Mouse (Mus musculus) heart, adult 11 months (tissue): Measurements from ENCODE around the gene Fis1.
A peak's percentile ranks its signal among the peaks of the same experiment; 100 is the strongest.
"Not testable (repeated sequence)": the region's sequence is repeated elsewhere in the genome, so short reads cannot be mapped to it uniquely, and the experiment has no call there.

ENCODE experiments used
- DNase-seq: peaks from one replicate; pipeline ENCODE4 v3.0.0; 2022

The Fis1 gene

GRCm38 (mm10) chr5:136940845-136941560 is 12.1 kb upstream of the Fis1 start:
- no peak for DNase-seq

GRCm38 (mm10) chr5:136942781-136943180 is 10.3 kb upstream of the Fis1 start:
- DNase-seq = no peak

DNA sequence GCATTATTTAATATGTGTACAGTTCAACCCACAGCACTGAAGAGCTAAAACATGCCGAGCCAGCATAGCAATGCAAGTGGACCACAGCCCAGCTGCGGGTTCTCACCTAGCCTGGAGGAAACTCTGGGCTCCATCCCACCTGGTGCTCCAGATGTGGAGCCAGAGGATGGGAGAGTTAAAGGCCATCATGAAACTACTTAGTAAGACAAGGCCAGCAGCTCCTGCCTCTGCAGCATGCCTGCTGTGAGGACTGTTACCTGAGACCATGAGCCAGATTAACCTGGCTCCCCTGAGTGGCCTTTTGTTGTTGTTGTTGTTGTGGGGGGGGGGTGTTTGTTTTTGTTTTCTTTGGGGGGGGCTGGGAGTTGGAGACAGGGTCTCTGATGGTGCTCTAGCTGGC is 9.7 kb upstream of the Fis1 start:
- DNase-seq = no peak

DNA sequence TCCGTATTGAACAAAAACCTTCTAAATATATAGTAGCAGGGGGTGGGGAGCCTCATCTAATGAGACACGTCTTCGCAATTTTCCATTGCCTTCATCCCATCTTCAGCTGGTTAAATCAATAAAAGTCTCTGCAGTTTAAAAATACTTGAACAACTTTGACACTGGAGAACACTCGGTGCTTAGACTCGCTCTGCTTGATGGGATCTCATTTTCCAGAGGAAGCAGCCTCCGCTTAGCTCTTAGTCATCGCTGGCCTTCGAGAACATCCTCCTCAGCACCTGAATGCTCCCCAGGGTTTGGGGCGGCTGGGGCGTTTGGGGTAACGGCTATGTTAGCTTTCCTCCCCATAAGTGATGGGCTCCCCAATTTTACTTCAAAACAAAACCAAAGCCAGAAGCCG is 8.0 kb upstream of the Fis1 start:
- DNase-seq = no peak

DNA sequence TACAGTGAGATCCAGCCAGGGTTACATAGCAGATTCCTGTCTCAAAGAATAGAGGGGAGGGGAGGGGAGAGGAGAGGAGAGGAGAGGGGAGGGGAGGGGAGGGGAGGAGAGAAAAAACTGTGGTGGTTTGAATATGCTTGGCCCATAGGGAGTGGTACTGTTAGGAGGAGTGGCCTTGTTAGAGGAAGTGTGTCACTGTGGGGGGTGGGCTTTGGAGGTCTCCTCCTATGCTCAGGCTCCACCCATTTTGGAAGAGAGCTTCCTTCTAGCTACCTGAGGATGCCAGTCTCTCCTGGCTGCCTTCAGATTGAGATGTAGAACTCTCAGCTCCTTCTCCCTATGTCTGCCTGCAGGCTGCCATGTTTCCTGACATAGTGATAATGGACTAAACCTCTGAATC is 5.2 kb upstream of the Fis1 start:
- no peak for DNase-seq

- DNase-seq = not testable (repeated sequence)
Measured at GRCm38 (mm10) chr5:136949551-136950336, 3.3 kb upstream of the Fis1 start.

- no peak for DNase-seq
Measured at GRCm38 (mm10) chr5:136950521-136950920, 2.6 kb upstream of the Fis1 start.

- DNase-seq = no peak
Measured at GRCm38 (mm10) chr5:136952153-136952552, 922 bp upstream of the Fis1 start.

- DNase-seq = peak; percentile 97
Measured at GRCm38 (mm10) chr5:136953440-136953951, 421 bp downstream of the Fis1 start.

GRCm38 (mm10) chr5:136955622-136956021 is 2.5 kb downstream of the Fis1 start:
- no peak for DNase-seq

DNA sequence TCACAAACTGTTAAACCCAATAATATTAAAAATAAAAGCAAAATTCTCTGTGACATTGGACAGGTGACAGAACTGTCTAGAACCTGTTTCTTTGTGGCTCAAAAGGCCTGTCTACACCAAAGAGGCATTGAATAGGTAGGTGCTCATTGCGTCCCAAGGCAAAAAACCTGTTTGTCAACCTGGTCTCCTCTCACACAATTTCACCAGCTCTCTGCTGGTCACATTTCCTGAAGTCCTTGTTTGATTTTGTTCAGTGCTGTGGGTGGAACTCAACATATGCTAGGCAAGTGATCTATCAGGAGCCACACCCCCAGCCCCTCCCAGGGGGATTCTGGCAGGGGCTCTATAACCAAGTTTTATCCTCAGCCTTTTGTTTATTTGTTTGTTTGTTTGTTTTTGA is 4.2 kb downstream of the Fis1 start:
- no peak for DNase-seq

DNA sequence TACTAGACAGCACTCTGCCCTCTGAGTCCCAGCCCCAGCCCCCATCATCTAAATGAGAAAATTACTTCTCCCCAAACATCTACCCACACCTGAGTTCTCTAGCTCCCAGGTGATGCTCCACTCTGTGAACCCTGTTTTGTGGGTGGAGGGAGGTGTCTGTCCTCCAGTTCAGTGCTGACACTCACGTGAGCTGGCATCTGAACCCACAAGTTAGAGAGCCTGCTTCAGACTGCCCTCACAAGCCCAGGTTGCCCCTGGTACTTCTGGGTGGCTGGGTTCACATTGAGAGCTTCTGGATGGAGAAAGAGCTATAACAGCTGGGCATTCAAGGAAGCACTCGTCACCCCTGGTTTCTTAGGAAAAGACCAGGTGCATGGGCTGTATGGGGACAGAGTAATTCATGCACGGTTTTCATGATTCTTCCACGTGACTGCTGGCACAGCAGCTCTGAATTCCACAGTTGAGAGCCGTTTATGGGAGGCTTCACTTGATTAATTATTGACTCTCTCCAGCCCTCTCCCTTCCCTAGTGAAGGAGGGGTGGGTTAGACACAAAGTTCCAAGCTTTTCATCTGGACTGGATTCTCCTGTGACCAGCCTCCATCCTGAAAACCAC is 6.0 kb downstream of the Fis1 start:
- DNase-seq = no peak

- DNase-seq = no peak
Measured at GRCm38 (mm10) chr5:136960053-136960452, 7.0 kb downstream of the Fis1 start.

DNA sequence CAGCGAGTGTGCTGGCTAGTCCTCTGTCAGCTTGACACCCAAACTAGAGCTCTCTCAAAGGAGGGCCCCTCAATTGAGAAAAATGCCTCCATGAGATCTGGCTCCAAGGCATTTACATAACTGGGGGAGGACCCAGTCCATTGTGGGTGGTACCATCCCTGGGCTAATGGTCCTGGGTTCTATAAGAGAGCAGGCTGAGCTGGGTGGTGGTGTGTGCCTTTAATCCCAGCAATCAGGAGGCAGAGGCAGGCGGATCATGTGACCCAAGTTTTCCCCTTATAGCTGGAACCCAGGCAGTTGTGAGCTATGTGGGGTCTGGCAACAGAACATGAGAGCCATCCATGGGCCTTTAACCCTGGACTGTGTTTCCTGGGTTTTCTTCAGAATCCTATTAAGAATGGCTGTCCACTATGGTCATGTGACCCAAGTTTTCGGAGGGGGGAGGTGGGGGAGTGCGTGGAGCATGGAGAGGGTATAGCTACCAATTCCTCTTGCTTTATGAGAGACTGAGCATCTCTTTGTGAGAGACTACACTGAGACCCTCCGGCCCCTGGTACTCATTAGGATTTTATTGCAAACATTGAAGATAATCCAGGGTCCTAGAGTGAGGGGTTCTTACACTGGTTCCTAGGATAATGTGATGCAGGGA is 8.4 kb downstream of the Fis1 start:
- DNase-seq = peak; percentile 94

- peak; percentile 99 for DNase-seq
Measured at GRCm38 (mm10) chr5:136961983-136962461, 8.9 kb downstream of the Fis1 start.

GRCm38 (mm10) chr5:136962501-136962900 is 9.4 kb downstream of the Fis1 start:
- DNase-seq = peak; percentile 98

DNA sequence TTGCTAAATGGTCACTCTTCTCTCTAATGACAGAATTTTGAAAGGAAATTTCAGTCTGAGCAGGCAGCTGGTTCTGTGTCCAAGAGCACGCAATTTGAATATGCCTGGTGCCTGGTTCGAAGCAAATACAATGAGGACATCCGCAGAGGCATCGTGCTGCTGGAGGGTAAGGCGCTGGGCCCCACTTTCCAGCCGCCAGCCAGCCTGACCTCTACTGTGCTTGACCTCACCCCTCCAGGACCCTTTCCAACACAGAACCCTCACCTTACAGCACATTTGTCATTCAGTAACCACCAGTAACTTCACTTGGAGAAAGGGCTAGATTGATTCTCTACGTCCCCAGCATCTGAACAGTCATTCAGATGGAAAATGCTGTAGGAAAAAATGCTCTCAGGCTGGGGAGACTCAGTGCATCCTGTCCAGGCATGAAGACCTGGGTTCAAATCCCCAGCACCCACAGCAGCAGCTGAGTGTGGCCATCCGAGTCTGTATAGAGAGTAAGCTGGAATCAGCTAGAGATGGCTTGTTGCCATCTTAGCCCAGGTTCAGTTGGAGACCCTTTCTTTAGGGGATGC is 10.0 kb downstream of the Fis1 start:
- DNase-seq = no peak

- peak; percentile 94 for DNase-seq
Measured at GRCm38 (mm10) chr5:136965210-136965609, 12.1 kb downstream of the Fis1 start.

- peak; percentile 95 for DNase-seq
Measured at GRCm38 (mm10) chr5:136965686-136966085, 12.6 kb downstream of the Fis1 start.

- peak; percentile 98 for DNase-seq
Measured at GRCm38 (mm10) chr5:136966331-136966730, 13.3 kb downstream of the Fis1 start, which contains the start of gene Cldn15. Gene Cldn15 (plus strand): TSS chr5:136966616.

- DNase-seq = peak; percentile 93
Measured at GRCm38 (mm10) chr5:136966861-136967455, 13.9 kb downstream of the Fis1 start.

DNA sequence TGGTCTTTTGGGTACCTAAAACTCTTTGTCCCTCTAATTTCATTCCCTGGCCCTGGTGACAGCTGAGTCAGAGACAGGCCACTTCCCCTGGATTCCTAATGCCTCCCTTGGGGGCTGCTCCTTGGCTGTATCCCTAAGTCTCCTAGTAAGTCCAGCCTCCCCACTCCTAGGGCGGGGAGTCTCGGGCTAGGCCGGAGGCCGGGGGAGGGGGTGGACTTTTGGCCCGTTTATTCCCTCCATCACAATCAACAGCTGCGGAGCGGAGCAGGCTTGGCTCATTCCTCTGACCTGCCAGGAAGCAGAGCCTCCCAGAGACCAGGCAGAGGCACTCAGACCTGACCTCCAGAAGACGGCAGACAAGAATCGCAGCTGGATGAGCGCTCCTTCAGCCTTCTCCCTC is 14.5 kb downstream of the Fis1 start:
- DNase-seq = peak; percentile 99
